Mouse (Mus musculus) forebrain, postnatal 0 days (tissue): ENCODE measurements at regions not wholly inside any gene's neighbourhood (a gene's known extent, or its start where the extent isn't known, plus 50 kb on each side); places are given as distances from the start of the nearest gene placed in this dataset.

Source experiments
- ATAC-seq: fragments of 200-750 bp; cut with Nextera tagmentation; 2 replicates; pipeline ENCODE4 v1.8.0; 2017; ENCODE audit warnings: mild to moderate bottlenecking, moderate library complexity
- DNase-seq: peaks from one replicate; pipeline ENCODE4 v3.0.0-alpha.2; 2015
- H3K27ac ChIP-seq: fragments of 300-500 bp; sonication (generic); 2 replicates; pipeline ENCODE4 v1.5.1; 2014; ENCODE audit warnings: low read depth, mild to moderate bottlenecking, antibody characterized with exemption, low read length, moderate library complexity, mixed read lengths
- H3K27me3 ChIP-seq: fragments of 300-500 bp; sonication (generic); 2 replicates; pipeline ENCODE4 v1.6.1; 2014; ENCODE audit warnings: mild to moderate bottlenecking, low read length, mixed read lengths; ENCODE audit not compliant: insufficient read depth
- H3K36me3 ChIP-seq: fragments of 300-500 bp; sonication (generic); 2 replicates; pipeline ENCODE4 v1.6.1; 2014; ENCODE audit warnings: mild to moderate bottlenecking, moderate library complexity; ENCODE audit not compliant: insufficient read depth
- H3K4me1 ChIP-seq: fragments of 300-500 bp; sonication (generic); 2 replicates; pipeline ENCODE4 v1.6.1; 2014; ENCODE audit warnings: antibody characterized with exemption; ENCODE audit not compliant: insufficient read depth
- H3K4me2 ChIP-seq: fragments of 300-500 bp; sonication (generic); 2 replicates; pipeline ENCODE4 v1.6.1; 2014; ENCODE audit warnings: low read depth, mild to moderate bottlenecking, moderate library complexity
- H3K4me3 ChIP-seq: fragments of 300-500 bp; sonication (generic); 2 replicates; pipeline ENCODE4 v1.5.1; 2014; ENCODE audit warnings: low read depth, low read length, mixed read lengths
- H3K9ac ChIP-seq: fragments of 300-500 bp; sonication (generic); 2 replicates; pipeline ENCODE4 v1.6.1; 2014; ENCODE audit warnings: mild to moderate bottlenecking
- H3K9me3 ChIP-seq: fragments of 300-500 bp; sonication (generic); 2 replicates; pipeline ENCODE4 v1.6.1; 2016; ENCODE audit warnings: low read length
- CTCF ChIP-seq: sonication (generic); IDR thresholded peaks from 2 replicates; pipeline ENCODE4 v1.5.1; 2016; ENCODE audit warnings: antibody characterized with exemption, control low read depth, low read depth
- WGBS: fragments of 180-500 bp; shearing (Covaris S2); extraction: QIAGEN DNeasy Blood & Tissue Kit; methylation state at CpG from one replicate; pipeline ENCODE4 v1.1.7; 2014; 5-methylcytosine and 5-hydroxymethylcytosine counted together

GRCm38 (mm10) chr1:141948055-141948454, 1692.4 kb upstream of the B3galt2 start:
- Histone ChIP-seq H3K4me1 (no peaks in the 10 kb centered on the region), H3K4me2 (no peak overlapping the region), H3K9me3 (no peaks in the 10 kb centered on the region), H3K36me3 (no peaks in the 10 kb centered on the region), H3K4me3 (no peak overlapping the region), H3K27me3 (no peaks in the 10 kb centered on the region), H3K9ac (no peak overlapping the region), H3K27ac (no peak overlapping the region)
- WGBS = 84% methylated on average over 1 of the region's 1 CpGs
- no peak for TF ChIP-seq CTCF
- ATAC-seq = no peak
- DNase-seq = no peak

- ATAC-seq = no peak
- Histone ChIP-seq H3K4me1 (no peaks in the 10 kb centered on the region), H3K4me3 (no peak overlapping the region), H3K9ac (no peak overlapping the region), H3K27me3 (no peaks in the 10 kb centered on the region), H3K4me2 (no peak overlapping the region), H3K36me3 (no peaks in the 10 kb centered on the region), H3K9me3 (no peaks in the 10 kb centered on the region), H3K27ac (no peak overlapping the region)
- no peak for DNase-seq
- TF ChIP-seq CTCF = no peak
- WGBS = 62% methylated on average over 2 of the region's 2 CpGs
These were observed 1686.1 kb upstream of the B3galt2 start for GRCm38 (mm10) chr1:141954323-141954867.

- Histone ChIP-seq H3K27me3 (no peaks in the 10 kb centered on the region), H3K27ac (no peak overlapping the region), H3K9ac (no peak overlapping the region), H3K4me3 (no peak overlapping the region), H3K9me3 (no peaks in the 10 kb centered on the region), H3K4me1 (no peaks in the 10 kb centered on the region), H3K36me3 (no peaks in the 10 kb centered on the region), H3K4me2 (no peak overlapping the region)
- peak; percentile 51 for TF ChIP-seq CTCF
- ATAC-seq = no peak
- DNase-seq = no peak
- 0% methylated on average over 2 of the region's 2 CpGs for WGBS
These were observed 1678.7 kb upstream of the B3galt2 start for GRCm38 (mm10) chr1:141961743-141962142.

GRCm38 (mm10) chr1:141968133-141968532, 1672.3 kb upstream of the B3galt2 start:
- Histone ChIP-seq H3K9ac (no peak overlapping the region), H3K4me2 (no peak overlapping the region), H3K27ac (no peak overlapping the region), H3K4me3 (no peak overlapping the region), H3K36me3 (no peaks in the 10 kb centered on the region), H3K27me3 (no peaks in the 10 kb centered on the region), H3K4me1 (no peaks in the 10 kb centered on the region), H3K9me3 (no peaks in the 10 kb centered on the region)
- TF ChIP-seq CTCF = no peak
- DNase-seq (peak; percentile 57), ATAC-seq (peak; percentile 80)
- WGBS = 27% methylated on average over 5 of the region's 5 CpGs

- H3K4me2 ChIP-seq = no peak overlapping the region
- no peak for ATAC-seq
- TF ChIP-seq CTCF = no peak
These were observed 1666.1 kb upstream of the B3galt2 start for GRCm38 (mm10) chr1:141974329-141974728.

GRCm38 (mm10) chr1:141999769-142000168, 1640.7 kb upstream of the B3galt2 start:
- H3K4me3 ChIP-seq = no peak overlapping the region
- no peaks in the 10 kb centered on the region for H3K36me3 ChIP-seq
- no peaks in the 10 kb centered on the region for H3K4me1 ChIP-seq
- peak; percentile 56 for ATAC-seq
- no peaks in the 10 kb centered on the region for H3K9me3 ChIP-seq
- DNase-seq = no peak
- H3K9ac ChIP-seq = no peak overlapping the region
- H3K27ac ChIP-seq = no peak overlapping the region
- no peak for TF ChIP-seq CTCF
- H3K27me3 ChIP-seq = no peaks in the 10 kb centered on the region
- no peak overlapping the region for H3K4me2 ChIP-seq

More at GRCm38 (mm10) chr1:141974329-141974728, 1666.1 kb upstream of the B3galt2 start:
- Histone ChIP-seq H3K9ac (no peak overlapping the region), H3K4me1 (no peaks in the 10 kb centered on the region), H3K27me3 (no peaks in the 10 kb centered on the region), H3K4me3 (no peak overlapping the region), H3K9me3 (no peaks in the 10 kb centered on the region), H3K27ac (no peak overlapping the region), H3K36me3 (no peaks in the 10 kb centered on the region)
- no peak for DNase-seq

- Histone ChIP-seq H3K27me3 (no peaks in the 10 kb centered on the region), H3K36me3 (no peaks in the 10 kb centered on the region), H3K9me3 (no peaks in the 10 kb centered on the region), H3K27ac (no peak overlapping the region), H3K4me3 (no peak overlapping the region), H3K4me2 (no peak overlapping the region), H3K4me1 (no peaks in the 10 kb centered on the region), H3K9ac (no peak overlapping the region)
- ATAC-seq (no peak), DNase-seq (no peak)
- no peak for TF ChIP-seq CTCF
- 73% methylated on average over 4 of the region's 4 CpGs for WGBS
These were observed 1640.1 kb upstream of the B3galt2 start for GRCm38 (mm10) chr1:142000335-142000734.
